Mouse (Mus musculus) liver (tissue): ENCODE data around the gene Ccr8.

Source experiments
- DNase-seq: peaks from one replicate; pipeline ENCODE4 v3.0.0-alpha.2; 2020; ENCODE audit warnings: mixed read lengths

Gene Ccr8

GRCm38 (mm10) chr9:120091696-120092238, at the start of gene Ccr8:
TSS of gene Ccr8 (plus strand) at chr9:120092114.
- DNase-seq, result no peak

GRCm38 (mm10) chr9:120043115-120043514, 48.8 kb upstream of the Ccr8 start:
- no peak for DNase-seq

- no peak for DNase-seq
These were observed 43.4 kb upstream of the Ccr8 start for GRCm38 (mm10) chr9:120048495-120048894.

DNA sequence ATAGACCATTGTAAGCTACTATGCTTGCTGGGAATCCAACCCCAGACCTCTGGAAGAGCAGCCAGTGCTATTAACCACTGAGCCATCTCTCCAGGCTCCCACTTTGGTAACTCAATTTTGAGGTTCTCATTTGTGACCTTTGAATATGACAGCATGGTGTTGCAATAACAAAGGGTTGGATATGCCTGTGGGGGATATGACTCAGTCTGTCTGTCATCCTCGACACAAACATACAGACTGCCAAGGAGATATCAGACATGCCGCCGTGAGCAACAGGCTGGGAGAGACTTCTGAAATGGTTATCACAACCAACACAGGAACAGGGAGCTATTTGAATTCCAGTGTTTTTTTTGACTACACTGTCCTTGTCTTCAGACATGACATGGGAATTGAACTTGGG, 42.5 kb upstream of the Ccr8 start:
- DNase-seq, result no peak

DNA sequence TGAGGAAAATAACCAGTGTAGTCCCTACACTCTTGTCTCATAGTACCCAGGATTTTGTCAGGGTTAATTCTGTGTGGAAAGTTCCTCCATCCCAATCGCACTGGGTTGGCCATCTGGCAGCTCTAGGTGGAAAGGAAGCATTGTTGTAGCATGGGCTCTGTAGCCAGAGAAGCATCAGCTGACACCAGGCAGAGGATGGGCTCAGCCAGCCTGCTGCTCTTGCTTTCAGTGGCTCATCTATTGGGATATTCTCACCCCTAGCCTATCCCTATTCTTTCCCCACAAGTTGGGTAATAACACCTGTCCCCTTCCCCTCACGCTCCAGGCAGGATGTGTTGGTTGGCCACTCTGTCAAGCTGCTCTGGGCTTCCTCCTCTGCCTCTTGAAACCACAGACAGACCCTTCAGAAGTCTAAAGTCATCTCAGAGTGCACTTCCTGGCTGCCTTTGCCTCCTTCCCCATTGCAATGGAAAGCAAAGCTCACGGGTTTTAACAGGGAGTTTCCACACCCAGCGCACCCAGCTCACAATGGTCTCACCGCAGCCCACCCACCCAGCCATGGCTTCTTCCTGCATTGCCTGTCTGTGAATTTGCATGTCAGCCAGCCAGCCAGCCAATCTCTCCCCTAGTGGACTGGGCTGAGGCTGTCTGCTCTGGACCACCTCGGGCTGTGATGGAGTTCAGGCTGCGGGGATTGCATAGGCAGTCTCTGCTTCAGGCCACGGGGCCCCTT, 37.2 kb upstream of the Ccr8 start:
- DNase-seq, result peak; percentile 25

GRCm38 (mm10) chr9:120056201-120056600, 35.7 kb upstream of the Ccr8 start:
- no peak for DNase-seq

DNA sequence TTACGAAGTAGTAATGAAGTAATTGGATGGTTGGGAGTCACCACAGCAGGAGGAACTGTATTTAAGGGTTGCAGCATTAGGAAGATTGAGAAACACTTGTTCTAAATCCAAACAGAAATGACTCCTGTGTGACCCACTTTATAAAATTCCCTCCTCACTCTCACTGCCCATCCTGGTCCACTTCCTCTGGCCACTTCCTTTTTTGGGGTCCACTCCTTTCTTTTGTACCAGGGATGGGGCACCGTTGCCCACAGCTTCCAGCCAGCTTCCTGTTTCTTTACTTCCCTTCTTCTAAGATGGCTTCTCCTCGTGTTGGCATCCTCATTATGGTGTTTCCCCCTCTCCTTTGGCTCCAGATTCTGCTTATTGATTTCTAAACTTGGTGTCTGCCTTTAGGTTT, 33.2 kb upstream of the Ccr8 start:
- DNase-seq, result no peak

DNA sequence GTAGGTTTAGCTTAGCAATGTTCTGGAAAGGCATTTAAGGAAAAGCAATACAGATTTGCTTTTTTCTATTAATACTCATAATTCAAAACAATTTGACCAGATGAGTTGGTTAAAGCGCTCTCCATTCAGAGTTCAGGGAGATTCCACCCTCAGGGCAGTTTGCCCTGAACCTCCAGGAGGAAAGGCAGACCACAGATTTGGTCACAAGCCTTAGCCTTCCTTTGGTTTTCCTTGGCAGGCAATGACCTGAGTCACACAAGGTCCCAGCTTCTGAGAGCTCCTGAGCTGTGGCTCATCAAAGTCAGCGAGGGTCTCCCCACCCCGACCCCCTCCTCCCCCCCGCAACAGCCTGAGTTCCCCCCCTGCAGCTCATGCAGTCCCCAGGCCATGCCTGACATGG, 27.6 kb upstream of the Ccr8 start:
- DNase-seq, result no peak

GRCm38 (mm10) chr9:120067609-120068008, 24.3 kb upstream of the Ccr8 start:
- DNase-seq, result no peak

DNA sequence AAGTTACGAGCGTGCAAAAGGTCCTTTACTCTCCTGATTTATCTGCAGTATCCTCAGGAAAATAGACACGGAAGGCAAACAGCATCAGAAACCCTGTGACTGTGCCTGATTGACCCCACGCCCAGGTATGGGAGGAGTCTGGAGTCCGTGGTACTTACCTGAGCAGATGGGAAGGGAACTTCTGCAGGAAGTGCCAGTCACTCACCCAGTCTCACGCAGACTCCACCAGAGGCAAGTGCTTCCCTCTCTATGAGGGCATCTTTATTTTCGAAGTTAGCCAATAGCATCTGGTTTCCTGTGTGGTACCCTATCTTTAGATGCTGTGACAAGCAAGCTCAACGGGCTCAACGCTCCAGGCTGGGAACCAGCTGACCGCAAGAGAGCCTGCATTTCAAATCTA, 23.9 kb upstream of the Ccr8 start:
- peak; percentile 22 for DNase-seq

DNA sequence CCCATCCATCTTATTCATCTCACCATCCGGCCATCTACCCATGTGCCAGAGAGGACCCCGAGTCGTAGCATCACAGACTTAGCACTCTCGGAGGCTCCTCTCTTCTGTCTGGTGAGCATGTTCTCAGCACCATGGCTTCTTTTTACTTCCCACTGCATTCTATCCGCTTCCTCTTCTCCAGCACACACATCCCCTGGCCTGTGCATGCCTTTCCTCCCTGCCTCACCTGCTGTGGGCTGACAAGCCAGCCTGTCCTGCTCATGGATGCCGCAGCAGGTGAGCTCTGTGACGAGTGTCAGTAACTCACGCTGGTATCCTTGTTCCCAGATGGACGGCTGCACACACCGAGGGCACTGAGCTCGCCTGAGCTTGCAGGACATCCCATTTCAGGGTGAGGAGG, 22.1 kb upstream of the Ccr8 start, which contains the start of gene Cx3cr1:
Gene Cx3cr1 (minus strand): TSS at position 101 of the 400 bp plus-strand sequence.
- no peak for DNase-seq

- no peak for DNase-seq
These were observed 20.7 kb upstream of the Ccr8 start for GRCm38 (mm10) chr9:120071251-120071650.

DNA sequence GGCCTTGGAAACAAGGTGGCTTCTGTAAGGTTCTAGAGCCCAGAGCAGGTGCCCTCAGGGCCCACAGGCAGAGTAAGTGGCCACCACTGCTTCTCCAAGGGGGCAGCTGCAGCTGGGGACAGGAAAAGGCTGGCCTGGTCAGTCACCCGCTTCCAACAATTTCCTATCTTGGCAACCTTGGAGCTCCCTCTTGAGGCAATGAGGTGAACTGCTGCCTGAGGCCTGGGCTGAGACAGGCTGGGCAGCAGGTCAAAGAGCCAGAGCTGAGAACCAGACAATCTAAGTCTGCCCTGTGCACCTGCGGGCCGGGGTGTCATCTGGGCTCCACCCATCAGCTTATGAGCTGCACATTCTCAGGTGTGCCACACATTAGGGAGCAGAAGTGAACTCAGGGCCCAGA, 18.7 kb upstream of the Ccr8 start:
- DNase-seq, result peak; percentile 71

DNA sequence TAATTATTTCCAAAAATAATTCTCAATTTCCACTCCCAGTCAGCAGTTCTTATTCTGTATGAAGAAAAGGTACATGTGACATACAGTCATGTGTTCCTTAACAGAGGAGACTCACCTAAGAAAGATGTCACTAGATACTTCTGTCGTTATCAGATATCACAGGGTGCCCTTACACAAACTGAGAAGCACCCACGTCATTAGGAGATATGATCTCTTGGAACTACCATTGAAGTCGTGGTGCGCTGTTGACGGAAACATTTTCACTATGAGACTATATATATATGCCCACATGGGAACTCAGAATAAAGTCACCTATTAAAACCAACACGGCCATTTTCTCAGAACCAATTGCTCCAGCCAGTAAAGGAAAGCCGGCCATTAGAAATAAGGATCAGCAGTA, 17.4 kb upstream of the Ccr8 start:
- DNase-seq, result no peak

GRCm38 (mm10) chr9:120078241-120078640, 13.7 kb upstream of the Ccr8 start:
- no peak for DNase-seq

- DNase-seq, result no peak
These were observed 12.0 kb upstream of the Ccr8 start for GRCm38 (mm10) chr9:120079901-120080300.

- DNase-seq, result no peak
These were observed 11.3 kb upstream of the Ccr8 start for GRCm38 (mm10) chr9:120080546-120081108.

DNA sequence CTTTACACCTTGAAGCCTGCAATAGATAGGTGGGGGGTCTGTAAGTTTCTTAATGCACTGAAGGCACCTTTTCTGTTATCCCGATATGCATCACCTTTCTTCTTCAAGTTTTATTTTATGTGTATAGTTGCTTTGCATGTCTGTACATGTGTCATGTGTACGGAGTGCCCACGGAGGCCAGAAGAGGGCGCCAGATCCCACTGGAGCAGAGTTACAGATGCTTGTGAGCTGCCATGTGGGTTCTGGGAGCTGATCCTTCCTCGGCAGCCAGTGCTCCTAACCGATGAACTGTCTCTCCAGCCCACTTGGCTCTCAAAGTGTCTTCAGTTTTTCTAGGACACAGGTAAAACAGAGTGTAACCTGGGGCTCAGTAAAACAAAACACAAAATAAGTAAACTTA, 10.7 kb upstream of the Ccr8 start:
- DNase-seq, result peak; percentile 42

GRCm38 (mm10) chr9:120081967-120082366, 9.9 kb upstream of the Ccr8 start:
- no peak for DNase-seq

GRCm38 (mm10) chr9:120082691-120083090, 9.2 kb upstream of the Ccr8 start:
- DNase-seq, result no peak

GRCm38 (mm10) chr9:120083158-120083894, 8.6 kb upstream of the Ccr8 start:
- DNase-seq, result no peak

DNA sequence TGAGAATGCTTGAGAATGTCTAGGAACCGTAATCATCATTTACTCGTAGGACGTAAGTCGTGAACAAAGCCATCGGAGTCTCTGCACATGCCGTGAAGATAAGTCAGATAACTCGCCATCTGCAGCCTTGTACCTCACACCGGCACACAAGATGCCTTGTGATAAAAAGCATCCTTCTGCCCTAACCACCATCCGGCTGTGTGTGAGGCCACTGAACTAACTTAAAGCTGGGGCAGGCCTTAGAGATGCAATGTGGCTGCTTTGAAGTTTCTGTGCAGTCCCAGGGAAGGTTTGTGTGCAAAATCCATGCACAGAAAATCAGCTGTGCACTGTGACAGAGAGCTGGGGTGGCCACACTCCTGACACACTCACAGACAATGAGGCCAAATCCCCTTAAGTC, 7.5 kb upstream of the Ccr8 start:
- no peak for DNase-seq

DNA sequence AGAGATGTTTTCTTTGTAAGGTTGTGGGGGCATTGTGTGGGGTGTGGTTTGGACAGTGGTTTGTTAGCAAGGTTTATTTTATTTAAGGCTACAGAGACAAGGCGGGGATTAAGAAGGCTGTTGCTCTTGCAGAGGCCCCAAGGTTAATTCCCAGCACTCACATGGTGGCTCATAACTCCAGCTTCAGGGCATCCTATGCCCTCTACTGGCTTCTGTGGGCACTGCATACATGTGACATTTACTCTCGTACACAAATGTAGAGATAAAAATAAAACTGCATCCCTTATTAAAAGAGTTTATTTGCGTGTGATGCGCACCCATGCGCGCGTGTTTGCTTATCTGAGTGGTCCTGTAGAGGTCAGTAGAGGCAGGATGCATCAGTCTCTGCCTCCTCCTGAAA, 2.8 kb upstream of the Ccr8 start:
- DNase-seq, result no peak

DNA sequence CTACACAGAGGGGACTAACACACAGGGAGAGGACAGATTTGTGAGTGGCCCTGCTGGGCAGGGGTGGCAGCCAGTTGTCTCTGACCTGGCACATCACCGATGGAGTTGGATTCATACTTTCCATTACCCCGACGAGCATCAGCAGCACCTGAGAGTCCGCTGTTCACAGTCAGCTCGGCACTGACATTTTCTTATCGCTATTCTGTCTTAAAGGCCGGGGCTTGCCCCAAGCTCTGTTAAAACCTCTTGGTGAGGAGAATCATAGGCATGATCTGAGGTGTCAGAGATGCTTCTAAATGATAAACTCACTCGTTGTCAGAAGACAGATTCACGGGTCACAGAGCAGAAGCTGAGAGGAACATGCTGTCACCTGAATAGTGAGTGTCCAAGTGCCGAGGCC, 828 bp upstream of the Ccr8 start:
- no peak for DNase-seq
